Mouse (Mus musculus): ENCODE measurements around the gene Tsc22d1.
A peak's percentile ranks its signal among the peaks of the same experiment; 100 is the strongest.

Gene Tsc22d1

GRCm38 (mm10) chr14:76414862-76415780 is at the start of gene Tsc22d1:
TSS of gene Tsc22d1 (plus strand) at chr14:76414961.
- DNase-seq: peak in 1 of 2 experiments; percentile 21

GRCm38 (mm10) chr14:76373638-76374037 is 41.1 kb upstream of the Tsc22d1 start:
- DNase-seq: no peak

- no peak for DNase-seq
Measured at GRCm38 (mm10) chr14:76374601-76375000, 40.2 kb upstream of the Tsc22d1 start.

- DNase-seq: no peak
Measured at GRCm38 (mm10) chr14:76376561-76376960, 38.2 kb upstream of the Tsc22d1 start.

- DNase-seq: no peak
Measured at GRCm38 (mm10) chr14:76379411-76379810, 35.4 kb upstream of the Tsc22d1 start.

GRCm38 (mm10) chr14:76388025-76388424 is 26.7 kb upstream of the Tsc22d1 start:
- DNase-seq: no peak

GRCm38 (mm10) chr14:76398251-76398650 is 16.5 kb upstream of the Tsc22d1 start:
- DNase-seq: no peak

- DNase-seq: no peak
Measured at GRCm38 (mm10) chr14:76402574-76402973, 12.2 kb upstream of the Tsc22d1 start.

- DNase-seq: no peak
Measured at GRCm38 (mm10) chr14:76409111-76409510, 5.7 kb upstream of the Tsc22d1 start.

- DNase-seq: no peak
Measured at GRCm38 (mm10) chr14:76413773-76414121, 1.0 kb upstream of the Tsc22d1 start.

GRCm38 (mm10) chr14:76414122-76414861 is 469 bp upstream of the Tsc22d1 start:
- peak; percentile 93 to 94 for DNase-seq

- peak in 1 of 2 experiments; percentile 23 for DNase-seq
Measured at GRCm38 (mm10) chr14:76415781-76416301, 1.1 kb downstream of the Tsc22d1 start.

GRCm38 (mm10) chr14:76416366-76417040 is 1.7 kb downstream of the Tsc22d1 start:
- DNase-seq: no peak

GRCm38 (mm10) chr14:76417346-76417745 is 2.6 kb downstream of the Tsc22d1 start:
- DNase-seq: no peak

GRCm38 (mm10) chr14:76420726-76421125 is 6.0 kb downstream of the Tsc22d1 start:
- DNase-seq: no peak

- no peak for DNase-seq
Measured at GRCm38 (mm10) chr14:76421162-76421561, 6.4 kb downstream of the Tsc22d1 start.

GRCm38 (mm10) chr14:76425422-76425821 is 10.7 kb downstream of the Tsc22d1 start:
- no peak for DNase-seq

- no peak for DNase-seq
Measured at GRCm38 (mm10) chr14:76425986-76426530, 11.3 kb downstream of the Tsc22d1 start.

GRCm38 (mm10) chr14:76428855-76429254 is 14.1 kb downstream of the Tsc22d1 start:
- DNase-seq: no peak

GRCm38 (mm10) chr14:76431918-76432317 is 17.2 kb downstream of the Tsc22d1 start:
- DNase-seq: no peak

- no peak for DNase-seq
Measured at GRCm38 (mm10) chr14:76432369-76432768, 17.6 kb downstream of the Tsc22d1 start.

GRCm38 (mm10) chr14:76432816-76433215 is 18.1 kb downstream of the Tsc22d1 start:
- DNase-seq: no peak

- no peak for DNase-seq
Measured at GRCm38 (mm10) chr14:76442160-76442559, 27.4 kb downstream of the Tsc22d1 start.
